Mouse (Mus musculus): ENCODE measurements around the gene Gigyf1.

- no peak for TF ChIP-seq CTCF (IDR thresholded peaks at IDR 0.05; ENCODE audit: low read depth, low read length)
- TF ChIP-seq POLR2A (IDR thresholded peaks at IDR 0.05; ENCODE audit: borderline replicate concordance, low read depth, low read length), result no peak
These were observed 16.4 kb downstream of the Gigyf1 start for GRCm38 (mm10) chr5:137534762-137535161.

All from bone marrow macrophage, adult 2 months (primary cell).